Mouse (Mus musculus) liver, postnatal 0 days (tissue): ENCODE results near the gene Ncaph2. TPM values are rescaled to one million over a fixed set of nuclear protein-coding genes. Genes with fewer than 3 reads are reported as not detected.

ENCODE experiments used
- ATAC-seq: fragments of 200-750 bp; cut with Nextera tagmentation; 2 replicates; pipeline ENCODE4 v1.8.0; 2017; ENCODE audit warnings: mild to moderate bottlenecking, moderate library complexity
- DNase-seq: peaks from one replicate; pipeline ENCODE4 v3.0.0-alpha.2; 2016
- H3K27ac ChIP-seq: fragments of 300-500 bp; sonication (generic); 2 replicates; pipeline ENCODE4 v1.5.1; 2014; ENCODE audit warnings: antibody characterized with exemption, moderate library complexity, mild to moderate bottlenecking, low read depth
- H3K27me3 ChIP-seq: fragments of 300-500 bp; sonication (generic); 2 replicates; pipeline ENCODE4 v1.6.1; 2014; ENCODE audit warnings: low read length, control low read depth, mixed read lengths; ENCODE audit not compliant: insufficient read depth
- H3K36me3 ChIP-seq: fragments of 300-500 bp; sonication (generic); replicated peaks from 2 replicates; pipeline ENCODE4 v1.6.1; 2014; ENCODE audit warnings: mild to moderate bottlenecking, control low read depth, low read length, moderate library complexity, mixed read lengths; ENCODE audit not compliant: insufficient read depth
- H3K4me1 ChIP-seq: fragments of 300-500 bp; sonication (generic); 2 replicates; pipeline ENCODE4 v1.6.1; 2014; ENCODE audit warnings: antibody characterized with exemption, mild to moderate bottlenecking, control low read depth; ENCODE audit not compliant: insufficient read depth
- H3K4me2 ChIP-seq: fragments of 300-500 bp; sonication (generic); 2 replicates; pipeline ENCODE4 v1.6.1; 2014; ENCODE audit warnings: low read depth, mild to moderate bottlenecking, low read length, moderate library complexity, mixed read lengths
- H3K4me3 ChIP-seq: fragments of 300-500 bp; sonication (generic); 2 replicates; pipeline ENCODE4 v1.5.1; 2014; ENCODE audit warnings: low read depth, low read length
- H3K9ac ChIP-seq: fragments of 300-500 bp; sonication (generic); replicated peaks from 2 replicates; pipeline ENCODE4 v1.6.1; 2014; ENCODE audit warnings: mild to moderate bottlenecking, moderate library complexity
- H3K9me3 ChIP-seq: fragments of 300-500 bp; sonication (generic); 2 replicates; pipeline ENCODE4 v1.6.1; 2016; ENCODE audit warnings: mild to moderate bottlenecking, control low read depth, low read length, mixed read lengths
- CTCF ChIP-seq: sonication (generic); IDR thresholded peaks from 2 replicates; pipeline ENCODE4 v1.5.1; 2016; ENCODE audit warnings: antibody characterized with exemption, low read depth
- EP300 ChIP-seq: IDR thresholded peaks from 2 replicates; pipeline ENCODE4 v1.6.1; 2016; ENCODE audit warnings: antibody characterized with exemption, low read depth, mild to moderate bottlenecking
- WGBS: fragments of 180-500 bp; shearing (Covaris S2); extraction: QIAGEN DNeasy Blood & Tissue Kit; methylation state at CpG from one replicate; pipeline ENCODE4 v1.1.7; 2014; ENCODE audit not compliant: insufficient replicate concordance; 5-methylcytosine and 5-hydroxymethylcytosine counted together
- polyA plus RNA-seq: library from polyadenylated mRNA; unstranded; fragments of >200 nt; fragmentation: Nextera tagmentation; extraction: Ambion mirVana; gene quantifications from 2 replicates; pipeline ENCODE4 v1.2.1, GENCODE M21; 2015

Ncaph2 gene
- polyA plus RNA-seq, 1 experiment from 2014 or later, result 59.8 TPM

- 29% methylated on average over 12 of the region's 12 CpGs for WGBS
- DNase-seq (no peak), ATAC-seq (no peak)
- no peaks in the 10 kb centered on the region for H3K9me3 ChIP-seq
- no peaks in the 10 kb centered on the region for H3K36me3 ChIP-seq
- no peak overlapping the region for H3K27ac ChIP-seq
- H3K4me2 ChIP-seq, result no peak overlapping the region
- no peaks in the 10 kb centered on the region for H3K27me3 ChIP-seq
- H3K4me3 ChIP-seq, result no peak overlapping the region
- TF ChIP-seq EP300 (no peak), CTCF (no peak)
- no peak overlapping the region for H3K9ac ChIP-seq
- H3K4me1 ChIP-seq, result no peaks in the 10 kb centered on the region
Observed at GRCm38 (mm10) chr15:89387127-89387526, 31.6 kb downstream of the Ncaph2 start.

GRCm38 (mm10) chr15:89390081-89390480 lies 34.6 kb downstream of the Ncaph2 start:
- H3K4me2 ChIP-seq, result no peak overlapping the region
- no peak overlapping the region for H3K27ac ChIP-seq
- no peaks in the 10 kb centered on the region for H3K4me1 ChIP-seq
- WGBS, result 88% methylated on average over 10 of the region's 10 CpGs
- no peak for ATAC-seq
- no peak for TF ChIP-seq CTCF
- no peak for TF ChIP-seq EP300
- DNase-seq, result no peak
- no peak overlapping the region for H3K4me3 ChIP-seq
- H3K27me3 ChIP-seq, result no peaks in the 10 kb centered on the region
- H3K9ac ChIP-seq, result no peak overlapping the region
- no peaks in the 10 kb centered on the region for H3K36me3 ChIP-seq
- no peaks in the 10 kb centered on the region for H3K9me3 ChIP-seq

GRCm38 (mm10) chr15:89396883-89397282 lies 41.4 kb downstream of the Ncaph2 start:
- 60% methylated on average over 4 of the region's 4 CpGs for WGBS
- no peaks in the 10 kb centered on the region; the same call in 1 of the 2 replicates for H3K4me1 ChIP-seq
- TF ChIP-seq EP300 (peak; percentile 70; the same call in 1 of the 2 replicates), CTCF (no peak)
- ATAC-seq (peak; percentile 98), DNase-seq (peak; percentile 62)
- H3K27ac ChIP-seq, result peak overlapping the region; percentile 55
- H3K36me3 ChIP-seq, result no peaks in the 10 kb centered on the region
- H3K9ac ChIP-seq, result no peak overlapping the region
- H3K27me3 ChIP-seq, result no peaks in the 10 kb centered on the region
- no peaks in the 10 kb centered on the region for H3K9me3 ChIP-seq
- no peak overlapping the region for H3K4me2 ChIP-seq
- H3K4me3 ChIP-seq, result no peak overlapping the region

- Histone ChIP-seq H3K27me3 (no peaks in the 10 kb centered on the region), H3K36me3 (no peaks in the 10 kb centered on the region), H3K9me3 (no peaks in the 10 kb centered on the region), H3K4me2 (no peak overlapping the region), H3K27ac (no peak overlapping the region), H3K4me1 (no peaks in the 10 kb centered on the region; the same call in 1 of the 2 replicates), H3K9ac (no peak overlapping the region), H3K4me3 (no peak overlapping the region)
- ATAC-seq (no peak), DNase-seq (no peak)
- TF ChIP-seq CTCF, result no peak
- TF ChIP-seq EP300, result no peak
- WGBS, result 71% methylated on average over 2 of the region's 2 CpGs
Observed at GRCm38 (mm10) chr15:89398146-89398545, 42.6 kb downstream of the Ncaph2 start.

GRCm38 (mm10) chr15:89399716-89400115 lies 44.2 kb downstream of the Ncaph2 start:
- no peak for TF ChIP-seq CTCF
- TF ChIP-seq EP300, result no peak
- Histone ChIP-seq H3K9ac (no peak overlapping the region), H3K27ac (no peak overlapping the region), H3K4me3 (no peak overlapping the region), H3K4me2 (no peak overlapping the region), H3K4me1 (no peaks in the 10 kb centered on the region; the same call in 1 of the 2 replicates), H3K9me3 (no peaks in the 10 kb centered on the region), H3K27me3 (no peaks in the 10 kb centered on the region), H3K36me3 (no peaks in the 10 kb centered on the region)
- 50% methylated on average over 1 of the region's 1 CpGs for WGBS
- DNase-seq (no peak), ATAC-seq (no peak)

GRCm38 (mm10) chr15:89402471-89402870 lies 47.0 kb downstream of the Ncaph2 start:
- Histone ChIP-seq H3K9ac (no peak overlapping the region), H3K36me3 (no peaks in the 10 kb centered on the region), H3K4me3 (no peak overlapping the region), H3K9me3 (no peaks in the 10 kb centered on the region; the same call in 1 of the 2 replicates), H3K27ac (no peak overlapping the region), H3K27me3 (no peaks in the 10 kb centered on the region), H3K4me1 (no peaks in the 10 kb centered on the region; the same call in 1 of the 2 replicates), H3K4me2 (no peak overlapping the region)
- DNase-seq (no peak), ATAC-seq (no peak)
- 78% methylated on average over 1 of the region's 1 CpGs for WGBS
- no peak for TF ChIP-seq EP300
- TF ChIP-seq CTCF, result no peak

GRCm38 (mm10) chr15:89404831-89405623 lies 49.5 kb downstream of the Ncaph2 start:
- Histone ChIP-seq H3K27ac (no peak overlapping the region), H3K9me3 (peaks cover 5% of the 10 kb centered on the region; the same call in 1 of the 2 replicates), H3K9ac (no peak overlapping the region), H3K4me1 (no peaks in the 10 kb centered on the region), H3K27me3 (no peaks in the 10 kb centered on the region), H3K4me3 (no peak overlapping the region), H3K4me2 (no peak overlapping the region), H3K36me3 (no peaks in the 10 kb centered on the region)
- 69% methylated on average over 10 of the region's 10 CpGs for WGBS
- ATAC-seq (no peak), DNase-seq (no peak)
- no peak for TF ChIP-seq EP300
- no peak for TF ChIP-seq CTCF
